In the genomic region with DNA sequence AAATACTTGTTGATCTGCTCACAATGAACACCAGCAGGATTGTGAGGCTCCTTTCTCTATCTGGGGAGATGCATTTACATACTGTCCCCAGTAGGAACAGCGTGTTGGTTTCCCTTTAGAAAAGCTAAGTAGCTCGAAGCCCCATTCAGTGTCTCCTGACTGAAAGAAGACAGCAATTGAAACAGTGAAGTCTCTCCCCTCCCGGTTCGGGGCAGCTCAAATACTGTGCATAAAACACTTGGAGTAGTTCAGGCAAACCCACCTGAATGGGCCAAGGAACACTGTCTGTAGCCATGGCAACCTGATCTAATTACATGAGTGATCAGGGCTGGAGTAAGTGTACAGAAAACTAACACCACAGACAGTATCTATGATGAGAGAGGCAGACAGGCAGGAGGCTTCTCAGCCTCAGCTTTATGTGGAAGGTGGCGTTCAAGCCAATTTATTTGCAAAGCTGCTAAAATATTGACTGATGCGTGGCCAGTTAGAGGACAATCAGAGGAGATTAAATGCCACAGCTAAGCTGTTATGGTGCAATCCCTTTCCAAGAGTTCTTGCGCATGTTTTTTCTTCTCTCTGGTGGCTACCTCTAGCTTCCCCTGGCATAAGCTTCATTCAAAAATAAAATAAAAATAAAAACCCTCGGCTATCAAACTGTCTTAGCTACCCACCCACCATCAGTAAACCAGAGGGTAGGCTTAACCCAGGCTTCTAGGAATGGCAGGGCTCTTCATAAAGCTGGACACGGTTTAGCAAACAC, we compare ENCODE assay signal across 7 mouse cellular contexts. TPM values are rescaled to one million over a fixed set of nuclear protein-coding genes. Genes with fewer than 3 reads are reported as not detected.
DNase-seq lines count a peak whose midpoint lies in the region; ATAC-seq and TF ChIP-seq lines count a peak whose summit lies in the region.

No protein-coding gene starts in this region.

- no peak overlapping the region for H3K9ac ChIP-seq in embryonic facial prominence, embryonic 15.5 days
- H3K9ac ChIP-seq in intestine, postnatal 0 days (ENCODE audit: low read depth, low read length) = no peak overlapping the region
- H3K9ac ChIP-seq in neural tube, embryonic 14.5 days (replicated peaks; ENCODE audit: low read depth, low read length) = no peak overlapping the region

- H3K4me3 ChIP-seq in embryonic facial prominence, embryonic 15.5 days (replicated peaks) = peak overlapping the region; percentile 87
- H3K4me3 ChIP-seq in intestine, postnatal 0 days (ENCODE audit: low read depth, low read length) = 0 out of 2 replicates have a peak overlapping the region, but pooled peaks have one; percentile 89
- H3K4me3 ChIP-seq in neural tube, embryonic 14.5 days (ENCODE audit: low read depth, low read length) = peak overlapping the region; percentile 77

- intact Hi-C loops in left cerebral cortex, postnatal 25 days (cut with DNase I) = loop anchor here (5.0 to 10.0 kb wide), 5 partner anchors 90 to 425 kb away; no protein-coding TSS in a partner anchor

- no peaks in the 10 kb centered on the region for H3K9me3 ChIP-seq in embryonic facial prominence, embryonic 15.5 days (replicated peaks)
- no peaks in the 10 kb centered on the region for H3K9me3 ChIP-seq in intestine, postnatal 0 days (ENCODE audit: control insufficient read depth)
- no peaks in the 10 kb centered on the region for H3K9me3 ChIP-seq in neural tube, embryonic 14.5 days (ENCODE audit: control insufficient read depth, low read length)

- peak; percentile 34; the same call in 1 of the 2 replicates for TF ChIP-seq CTCF in intestine, postnatal 0 days (IDR thresholded peaks at IDR 0.05; ENCODE audit: low read depth)

- WGBS in embryonic facial prominence, embryonic 15.5 days = 30% methylated on average over 9 of the region's 9 CpGs
- WGBS in intestine, postnatal 0 days = 45% methylated on average over 9 of the region's 9 CpGs
- WGBS in neural tube, embryonic 14.5 days = 12% methylated on average over 9 of the region's 9 CpGs

- no peak for ATAC-seq in embryonic facial prominence, embryonic 15.5 days (ENCODE audit: insufficient number of reproducible peaks, low FRiP score, low TSS enrichment, low read depth)
- ATAC-seq in intestine, postnatal 0 days = no peak
- ATAC-seq in neural tube, embryonic 14.5 days (ENCODE audit: low read depth) = no peak

- H3K36me3 ChIP-seq in embryonic facial prominence, embryonic 15.5 days = no peaks in the 10 kb centered on the region
- H3K36me3 ChIP-seq in intestine, postnatal 0 days (ENCODE audit: control insufficient read depth, insufficient read depth) = no peaks in the 10 kb centered on the region
- no peaks in the 10 kb centered on the region for H3K36me3 ChIP-seq in neural tube, embryonic 14.5 days (ENCODE audit: control insufficient read depth, insufficient read depth, low read length)

- no peaks in the 10 kb centered on the region for H3K27me3 ChIP-seq in embryonic facial prominence, embryonic 15.5 days
- no peaks in the 10 kb centered on the region for H3K27me3 ChIP-seq in intestine, postnatal 0 days (replicated peaks; ENCODE audit: control insufficient read depth, insufficient read depth, low read length)
- H3K27me3 ChIP-seq in neural tube, embryonic 14.5 days (ENCODE audit: control insufficient read depth, insufficient read depth, low read length) = 0 out of 2 replicates have a peak, but pooled peaks cover 3% of the 10 kb centered on the region

- no peak overlapping the region for H3K27ac ChIP-seq in embryonic facial prominence, embryonic 15.5 days (replicated peaks)
- H3K27ac ChIP-seq in intestine, postnatal 0 days (ENCODE audit: low read depth, low read length) = 0 out of 2 replicates have a peak overlapping the region, but pooled peaks have one; percentile 41
- H3K27ac ChIP-seq in neural tube, embryonic 14.5 days (ENCODE audit: low read depth, low read length) = no peak overlapping the region; the same call in 1 of the 2 replicates

- peak overlapping the region; percentile 93 for H3K4me2 ChIP-seq in embryonic facial prominence, embryonic 15.5 days (replicated peaks)
- peak overlapping the region; percentile 87 for H3K4me2 ChIP-seq in intestine, postnatal 0 days (replicated peaks; ENCODE audit: low read depth)
- peak overlapping the region; percentile 69 for H3K4me2 ChIP-seq in neural tube, embryonic 14.5 days (ENCODE audit: low read depth, low read length)

- peaks cover 42% of the 10 kb centered on the region for H3K4me1 ChIP-seq in embryonic facial prominence, embryonic 15.5 days
- peaks cover 14% of the 10 kb centered on the region for H3K4me1 ChIP-seq in intestine, postnatal 0 days (replicated peaks; ENCODE audit: control insufficient read depth, insufficient read depth, low read length)
- H3K4me1 ChIP-seq in neural tube, embryonic 14.5 days (ENCODE audit: control insufficient read depth, insufficient read depth, low read length) = peaks cover 16% of the 10 kb centered on the region

- DNase-seq in left cerebral cortex, postnatal 25 days (ENCODE audit: low spot score in 2 of 2) = peak; percentile 30 to 39
- DNase-seq in left cerebral cortex, adult 11 months (ENCODE audit: low spot score) = no peak
- peak; percentile 19 for DNase-seq in adrenal gland, postnatal 36 days
- DNase-seq in gastrocnemius, adult 18-20 months (ENCODE audit: low spot score) = no peak

RNA-seq across cellular contexts. Expression of a gene that starts 2.8 kb away (rescaled TPM):
- total RNA-seq in left cerebral cortex, postnatal 25 days (2021) = 100 to 1,000 TPM; 158 to 167 TPM
- total RNA-seq in adrenal gland, postnatal 36 days (2021) = 10 to 100 TPM; 36.1 to 52.4 TPM
- 6.7 and 7.2 TPM in 2 replicates for polyA plus RNA-seq in embryonic facial prominence, embryonic 15.5 days (2015; fragmentation: Nextera tagmentation; extraction: Ambion mirVana)
- polyA plus RNA-seq in intestine, postnatal 0 days (2015; fragmentation: Nextera tagmentation; extraction: Ambion mirVana) = 6.1 and 9.4 TPM in 2 replicates
- 7.5 and 9.4 TPM in 2 replicates for polyA plus RNA-seq in neural tube, embryonic 14.5 days (2014; fragmentation: Nextera tagmentation; extraction: Ambion mirVana)
- total RNA-seq in gastrocnemius, adult 18-20 months (2021) = 10 to 100 TPM; 38.7 to 51.0 TPM

Comparison
In these comparisons a context has a peak if more than half of its experiments do, and no peak if none do; other contexts are left out.
1. DNase-seq: peak in left cerebral cortex, postnatal 25 days (2 of 2) and adrenal gland, postnatal 36 days (2 of 2); none in left cerebral cortex, adult 11 months (single experiment) and gastrocnemius, adult 18-20 months (single experiment).
2. Peak in every context shown above with its lines, with median percentiles within 50 percentile points of each other: H3K4me2 ChIP-seq and H3K4me3 ChIP-seq.